Mouse (Mus musculus) embryo, embryonic 9.5 days (tissue): ENCODE measurements around the gene Ifit2.
"Not testable (repeated sequence)": the region's sequence is repeated elsewhere in the genome, so short reads cannot be mapped to it uniquely, and the experiment has no call there.

Source experiments
- DNase-seq: peaks from one replicate; pipeline ENCODE4 v3.0.0-alpha.2; 2017; ENCODE audit errors: extremely low spot score

Gene Ifit2

GRCm38 (mm10) chr19:34596811-34597210 lies 46.3 kb downstream of the Ifit2 start:
- no peak for DNase-seq

- DNase-seq: no peak
These were observed 47.8 kb downstream of the Ifit2 start for GRCm38 (mm10) chr19:34598341-34598740.

- not testable (repeated sequence) for DNase-seq
These were observed 48.8 kb downstream of the Ifit2 start for GRCm38 (mm10) chr19:34599250-34599649.

- not testable (repeated sequence) for DNase-seq
These were observed 51.4 kb downstream of the Ifit2 start, which contains the start of gene Ifit1bl1 for GRCm38 (mm10) chr19:34601888-34602287. Ifit1bl1 (minus strand) TSS chr19:34601956.

- no peak for DNase-seq
These were observed 55.0 kb downstream of the Ifit2 start for GRCm38 (mm10) chr19:34605472-34605871.

- not testable (repeated sequence) for DNase-seq
These were observed 57.0 kb downstream of the Ifit2 start, which contains the start of gene Ifit3b for GRCm38 (mm10) chr19:34607237-34608051. Ifit3b (plus strand) TSS chr19:34607970.

- DNase-seq: not testable (repeated sequence)
These were observed 59.6 kb downstream of the Ifit2 start for GRCm38 (mm10) chr19:34610118-34610517.

- DNase-seq: not testable (repeated sequence)
These were observed 61.9 kb downstream of the Ifit2 start for GRCm38 (mm10) chr19:34612243-34613001.

- DNase-seq: no peak
These were observed 70.4 kb downstream of the Ifit2 start for GRCm38 (mm10) chr19:34620871-34621270.

GRCm38 (mm10) chr19:34623781-34624180 lies 73.3 kb downstream of the Ifit2 start:
- DNase-seq: no peak

- no peak for DNase-seq
These were observed 74.2 kb downstream of the Ifit2 start for GRCm38 (mm10) chr19:34624663-34625062.
